Mouse (Mus musculus): Measurements from ENCODE around the gene Rpl28. TPM values are rescaled to one million over a fixed set of nuclear protein-coding genes. Genes with fewer than 3 reads are reported as not detected.

Rpl28 gene
- polyA plus RNA-seq, 1 experiment: 448 TPM

DNA sequence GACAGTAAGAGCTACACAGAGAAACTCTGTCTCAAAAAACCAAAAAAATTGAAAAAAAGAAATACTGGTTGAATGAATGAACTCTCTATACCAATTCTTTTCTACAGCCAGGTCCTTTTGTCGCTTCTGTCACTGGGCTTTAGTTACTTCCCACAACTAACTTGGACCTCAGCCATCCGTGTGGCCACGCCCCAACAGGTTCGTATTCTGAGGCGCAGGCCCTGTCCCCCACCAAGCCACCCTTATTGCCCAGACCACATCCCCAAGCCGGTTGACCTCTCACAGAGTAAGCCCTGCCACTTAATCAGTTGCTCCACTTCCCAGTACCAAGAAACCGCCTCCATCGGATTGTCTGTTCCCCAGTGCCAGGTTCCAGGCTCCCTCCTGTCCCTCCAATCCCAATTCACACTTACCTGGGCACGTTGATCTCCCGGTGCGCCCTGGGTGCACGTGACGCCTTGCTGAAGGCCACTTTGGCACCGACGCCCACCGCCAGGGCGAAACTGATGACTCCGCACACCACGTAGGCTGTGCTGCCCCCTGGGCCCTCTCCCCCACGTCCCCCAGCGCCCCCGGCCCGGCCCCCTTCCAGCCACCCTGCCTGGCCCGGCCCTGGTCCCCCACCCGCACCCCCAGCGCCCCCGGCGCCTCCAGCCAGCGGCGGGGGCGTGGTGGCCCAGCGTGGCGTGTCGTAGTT lies 43.1 kb downstream of the Rpl28 start:
- no peak for DNase-seq (ENCODE audit: low spot score)

DNA sequence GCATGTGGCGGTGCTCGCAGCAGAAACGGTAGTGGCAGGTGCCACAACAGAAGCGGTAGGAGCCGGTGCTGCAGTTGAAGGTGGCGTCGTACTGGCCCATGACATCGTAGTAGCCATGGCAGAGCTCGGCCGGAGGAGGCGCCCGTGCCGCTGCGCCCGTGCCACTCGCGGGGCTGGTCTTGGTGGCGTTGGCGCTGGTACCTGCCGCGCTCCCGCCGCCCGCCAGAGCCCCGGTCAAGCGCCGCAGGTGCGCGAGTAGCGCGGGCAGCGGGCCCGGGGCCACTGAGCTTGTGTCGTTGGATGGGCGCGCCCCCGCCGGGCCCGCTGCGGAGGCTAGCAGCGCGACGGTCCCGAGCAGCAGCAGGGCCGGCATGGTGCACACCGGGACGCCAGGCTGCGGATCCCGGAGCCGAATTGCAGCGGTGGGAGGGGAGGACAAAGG lies 43.7 kb downstream of the Rpl28 start:
- DNase-seq (ENCODE audit: low spot score): no peak

DNA sequence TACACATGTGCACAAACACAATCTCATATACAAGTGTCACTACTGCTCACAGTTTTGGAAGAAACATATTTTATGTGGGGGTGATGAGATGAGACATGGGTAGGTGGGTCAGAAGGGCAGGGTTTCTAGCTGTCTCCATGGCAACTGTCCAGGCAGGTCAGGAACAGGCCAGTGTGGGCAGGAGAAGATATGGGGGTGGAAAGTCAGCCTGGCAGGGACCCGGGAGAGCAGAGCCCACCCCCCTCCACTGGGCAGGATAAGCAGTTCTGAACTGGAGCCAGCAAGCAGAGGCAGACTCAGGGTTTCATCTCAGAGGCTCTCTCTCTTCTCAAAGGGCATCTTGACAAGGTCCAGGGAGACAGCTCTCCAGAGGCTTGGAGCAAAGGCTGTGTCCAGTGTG lies 45.0 kb downstream of the Rpl28 start:
- no peak for DNase-seq (ENCODE audit: low spot score)

GRCm38 (mm10) chr7:4842077-4842476 lies 49.4 kb downstream of the Rpl28 start:
- no peak for DNase-seq (ENCODE audit: low spot score)

GRCm38 (mm10) chr7:4842634-4843131 lies 50.0 kb downstream of the Rpl28 start:
- DNase-seq (ENCODE audit: low spot score): no peak

- no peak for DNase-seq (ENCODE audit: low spot score)
These were observed 51.0 kb downstream of the Rpl28 start for GRCm38 (mm10) chr7:4843604-4844244.

DNA sequence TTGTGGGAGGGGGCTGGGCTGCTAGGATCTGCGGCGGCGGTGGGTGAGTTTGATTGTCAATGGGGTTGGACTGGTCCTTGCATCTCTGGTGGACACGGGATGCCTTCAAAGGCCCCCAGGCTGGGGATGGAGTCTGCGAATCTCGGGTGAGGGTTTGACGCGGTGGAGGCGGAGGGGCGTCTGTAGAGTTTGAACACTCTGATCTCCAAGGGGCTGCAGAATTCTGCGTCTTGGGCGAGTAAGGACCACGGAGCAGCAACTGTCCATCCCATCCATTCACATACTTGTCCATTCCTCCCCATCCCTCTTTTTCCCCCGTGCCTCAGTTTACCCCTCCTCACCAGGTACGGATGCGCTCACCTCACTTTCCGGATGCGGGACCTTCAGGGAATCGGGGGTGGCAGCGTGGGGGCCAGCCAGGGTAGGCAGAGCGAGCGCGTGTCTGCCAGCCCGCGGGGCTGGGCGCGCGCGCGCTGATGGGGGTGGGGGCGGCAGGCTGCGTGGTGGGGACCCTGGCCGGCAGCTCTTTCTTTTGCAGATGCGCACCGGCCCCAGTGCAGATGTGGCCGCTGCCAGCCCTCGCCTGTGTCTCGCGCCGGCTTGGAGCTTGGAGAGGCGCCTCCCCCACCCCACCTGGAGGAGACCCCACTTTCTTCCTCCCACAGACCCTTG lies 51.7 kb downstream of the Rpl28 start, which contains the start of gene Shisa7:
Shisa7 (minus strand) TSS at position 452 of the 672 bp plus-strand sequence.
- no peak for DNase-seq (ENCODE audit: low spot score)

Other genes starting within 250 kb of the Rpl28 start
- 0.74 and 0.78 TPM in 2 replicates for gene Syt5, start 245.3 kb upstream of the Rpl28 start, polyA plus RNA-seq (2012; rRNA removed)
- not detected in 2 replicates for gene Ptprh, start 188.8 kb upstream of the Rpl28 start, polyA plus RNA-seq (2012; rRNA removed)
- gene Tmem86b, start 161.5 kb upstream of the Rpl28 start, polyA plus RNA-seq (2012; rRNA removed): 15.5 and 19.2 TPM in 2 replicates
- gene Ppp6r1, start 133.9 kb upstream of the Rpl28 start, polyA plus RNA-seq (2012; rRNA removed): 130 and 140 TPM in 2 replicates
- gene Hspbp1, start 107.8 kb upstream of the Rpl28 start, polyA plus RNA-seq (2012; rRNA removed): 33.0 and 33.5 TPM in 2 replicates
- 10.1 and 12.8 TPM in 2 replicates for gene Brsk1, start 102.3 kb upstream of the Rpl28 start, polyA plus RNA-seq (2012; rRNA removed)
- 0.99 and 1.1 TPM in 2 replicates for gene Tmem150b, start 67.6 kb upstream of the Rpl28 start, polyA plus RNA-seq (2012; rRNA removed)
- 69.0 and 73.6 TPM in 2 replicates for gene Kmt5c, start 52.8 kb upstream of the Rpl28 start, polyA plus RNA-seq (2012; rRNA removed)
- gene Cox6b2, start 39.8 kb upstream of the Rpl28 start, polyA plus RNA-seq (2012; rRNA removed): 40.5 and 61.3 TPM in 2 replicates
- 0.06 and 0.08 TPM in 2 replicates for gene Fam71e2, start 21.6 kb upstream of the Rpl28 start, polyA plus RNA-seq (2012; rRNA removed)
- gene Il11, start 10.0 kb upstream of the Rpl28 start, polyA plus RNA-seq (2012; rRNA removed): 0.61 and 0.62 TPM in 2 replicates
- gene Tmem190, start 9.9 kb upstream of the Rpl28 start, polyA plus RNA-seq (2012; rRNA removed): not detected in 2 replicates
- 13.6 and 14.6 TPM in 2 replicates for gene Tmem238, start 3.2 kb upstream of the Rpl28 start, polyA plus RNA-seq (2012; rRNA removed)
- 115 and 129 TPM in 2 replicates for gene Ube2s, start 19.7 kb downstream of the Rpl28 start, polyA plus RNA-seq (2012; rRNA removed)
- 1.1 and 1.3 TPM in 2 replicates for gene Shisa7, start 51.8 kb downstream of the Rpl28 start, polyA plus RNA-seq (2012; rRNA removed)
- 16.3 and 19.4 TPM in 2 replicates for gene Isoc2b, start 77.4 kb downstream of the Rpl28 start, polyA plus RNA-seq (2012; rRNA removed)
- gene Isoc2a, start 84.3 kb downstream of the Rpl28 start, polyA plus RNA-seq (2012; rRNA removed): 17.1 and 21.3 TPM in 2 replicates
- 0.15 and 0.22 TPM in 2 replicates for gene Gm36210, start 113.6 kb downstream of the Rpl28 start, polyA plus RNA-seq (2012; rRNA removed)
- gene Zfp628, start 122.3 kb downstream of the Rpl28 start, polyA plus RNA-seq (2012; rRNA removed): 7.7 and 10.1 TPM in 2 replicates
- 10.6 and 14.1 TPM in 2 replicates for gene Nat14, start 129.2 kb downstream of the Rpl28 start, polyA plus RNA-seq (2012; rRNA removed)
- 10.5 and 12.9 TPM in 2 replicates for gene Ssc5d, start 132.9 kb downstream of the Rpl28 start, polyA plus RNA-seq (2012; rRNA removed)
- gene Sbk2, start 171.5 kb downstream of the Rpl28 start, polyA plus RNA-seq (2012; rRNA removed): 0.29 and 0.46 TPM in 2 replicates
- gene Sbk3, start 178.3 kb downstream of the Rpl28 start, polyA plus RNA-seq (2012; rRNA removed): 0.25 and 0.44 TPM in 2 replicates
- gene Zfp579, start 203.3 kb downstream of the Rpl28 start, polyA plus RNA-seq (2012; rRNA removed): 35.6 and 38.2 TPM in 2 replicates
- gene Zfp524, start 221.5 kb downstream of the Rpl28 start, polyA plus RNA-seq (2012; rRNA removed): 25.1 and 25.4 TPM in 2 replicates
- gene Fiz1, start 221.8 kb downstream of the Rpl28 start, polyA plus RNA-seq (2012; rRNA removed): 19.5 and 22.8 TPM in 2 replicates
- 0.25 TPM in 1 of 2 replicates, not detected in the other for gene Gm44973, start 222.6 kb downstream of the Rpl28 start, polyA plus RNA-seq (2012; rRNA removed)
- 18.8 and 27.1 TPM in 2 replicates for gene Zfp865, start 227.5 kb downstream of the Rpl28 start, polyA plus RNA-seq (2012; rRNA removed)
- gene Ccdc106, start 227.7 kb downstream of the Rpl28 start, polyA plus RNA-seq (2012; rRNA removed): 13.1 and 13.7 TPM in 2 replicates
- not detected in 2 replicates for gene 4632433K11Rik, start 241.2 kb downstream of the Rpl28 start, polyA plus RNA-seq (2012; rRNA removed)
- 9.5 and 9.6 TPM in 2 replicates for gene Zfp784, start 245.6 kb downstream of the Rpl28 start, polyA plus RNA-seq (2012; rRNA removed)